Mouse (Mus musculus): ENCODE data around the gene Prr29.

Gene Prr29

DNA sequence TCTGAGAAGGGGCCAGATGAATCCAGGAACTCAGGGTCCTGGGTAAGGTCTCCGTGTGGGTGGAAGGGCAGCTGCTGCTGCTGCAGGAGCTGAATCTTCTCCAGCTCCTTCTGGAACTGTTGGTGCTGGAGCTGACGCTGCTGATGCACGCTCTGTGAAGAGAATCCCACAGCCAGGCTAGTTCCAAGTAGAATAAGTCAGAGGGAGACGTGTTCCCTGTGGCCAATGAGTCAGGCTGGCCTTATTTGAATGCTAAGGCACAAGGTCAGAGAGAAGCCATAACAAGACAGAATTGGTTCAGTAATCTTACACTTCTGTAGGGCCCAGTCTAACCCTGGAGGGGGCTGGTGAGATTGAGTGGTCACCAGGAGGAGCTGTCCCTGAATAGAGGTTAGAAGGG, 44.7 kb downstream of the Prr29 start:
- DNase-seq (ENCODE audit: inconsistent ontology term), result no peak

GRCm38 (mm10) chr11:106410507-106410906, 45.2 kb downstream of the Prr29 start:
- DNase-seq (ENCODE audit: inconsistent ontology term), result no peak

GRCm38 (mm10) chr11:106411157-106411556, 45.9 kb downstream of the Prr29 start:
- no peak for DNase-seq (ENCODE audit: inconsistent ontology term)

GRCm38 (mm10) chr11:106412641-106413360, 47.5 kb downstream of the Prr29 start:
- DNase-seq (ENCODE audit: inconsistent ontology term), result no peak

- no peak for DNase-seq (ENCODE audit: inconsistent ontology term)
Observed at GRCm38 (mm10) chr11:106416331-106416730, 51.1 kb downstream of the Prr29 start.

GRCm38 (mm10) chr11:106417860-106418259, 52.6 kb downstream of the Prr29 start:
- DNase-seq (ENCODE audit: inconsistent ontology term), result no peak

- peak; percentile 74 for DNase-seq (ENCODE audit: inconsistent ontology term)
Observed at GRCm38 (mm10) chr11:106418622-106419196, 53.4 kb downstream of the Prr29 start.

- no peak for DNase-seq (ENCODE audit: inconsistent ontology term)
Observed at GRCm38 (mm10) chr11:106419262-106420102, 54.2 kb downstream of the Prr29 start.

DNA sequence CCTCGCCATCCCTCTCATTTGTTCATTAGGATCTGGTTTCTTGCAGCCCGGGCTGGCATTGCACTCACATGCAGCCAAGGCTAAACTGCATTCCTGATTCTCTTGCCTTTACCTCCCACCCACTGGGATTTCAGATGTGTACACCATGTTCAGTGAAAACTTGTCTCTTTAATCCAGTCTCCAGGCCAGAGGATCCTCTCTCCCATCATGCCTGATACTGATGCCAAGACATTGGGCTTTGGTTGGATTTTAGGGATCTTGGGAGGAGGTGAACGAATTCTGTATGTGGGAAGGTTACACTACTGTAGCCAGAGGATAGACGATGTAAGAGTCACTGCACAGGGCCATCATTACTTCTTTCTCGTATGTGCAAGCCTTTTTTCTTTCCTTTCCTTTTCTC, 59.9 kb downstream of the Prr29 start:
- DNase-seq (ENCODE audit: inconsistent ontology term), result no peak

GRCm38 (mm10) chr11:106426447-106426846, 61.2 kb downstream of the Prr29 start:
- DNase-seq (ENCODE audit: inconsistent ontology term), result no peak
